Mouse (Mus musculus) E14TG2a.4 (cell line): ENCODE results near the gene Birc2.

Source experiments
- H3K27me3 ChIP-seq: 2 replicates; pipeline ENCODE4 v1.6.1; 2014; ENCODE audit warnings: low read length, control low read depth; ENCODE audit not compliant: insufficient read depth
- H3K36me3 ChIP-seq: 2 replicates; pipeline ENCODE4 v1.6.1; 2014; ENCODE audit warnings: low read length, control low read depth; ENCODE audit not compliant: insufficient read depth
- H3K4me1 ChIP-seq: replicated peaks from 2 replicates; pipeline ENCODE4 v1.6.1; 2014; ENCODE audit warnings: low read depth, low read length, control low read depth
- H3K4me3 ChIP-seq: replicated peaks from 2 replicates; pipeline ENCODE4 v1.5.1; 2014; ENCODE audit warnings: mild to moderate bottlenecking, low read length
- H3K9me3 ChIP-seq: 2 replicates; pipeline ENCODE4 v1.6.1; 2014; ENCODE audit warnings: low read length, control low read depth
- CTCF ChIP-seq: conservative IDR thresholded peaks from 2 replicates; pipeline ENCODE4 v1.5.1; 2014; ENCODE audit warnings: low read length
- NANOG ChIP-seq: IDR thresholded peaks from 2 replicates; pipeline ENCODE4 v1.6.1; 2014; ENCODE audit warnings: borderline replicate concordance, low read length, mixed read lengths
- POU5F1 ChIP-seq: IDR thresholded peaks from 2 replicates; pipeline ENCODE4 v1.6.1; 2014; ENCODE audit warnings: low read length, borderline replicate concordance

Gene Birc2

GRCm38 (mm10) chr9:7784615-7785012, 52.2 kb downstream of the Birc2 start:
- Histone ChIP-seq H3K36me3 (peaks cover 70% of the 10 kb centered on the region), H3K9me3 (no peaks in the 10 kb centered on the region), H3K27me3 (no peaks in the 10 kb centered on the region), H3K4me1 (peaks cover 29% of the 10 kb centered on the region), H3K4me3 (no peak overlapping the region)
- no peak for TF ChIP-seq NANOG
- TF ChIP-seq CTCF: no peak
- TF ChIP-seq POU5F1: no peak

- H3K27me3 ChIP-seq: no peaks in the 10 kb centered on the region
- TF ChIP-seq POU5F1: no peak
- no peak for TF ChIP-seq CTCF
- TF ChIP-seq NANOG: no peak
- no peaks in the 10 kb centered on the region for H3K9me3 ChIP-seq
- H3K4me3 ChIP-seq: no peak overlapping the region
- peaks cover 67% of the 10 kb centered on the region for H3K36me3 ChIP-seq
- peaks cover 35% of the 10 kb centered on the region for H3K4me1 ChIP-seq
Measured at GRCm38 (mm10) chr9:7783823-7784614, 52.8 kb downstream of the Birc2 start.

GRCm38 (mm10) chr9:7780250-7781150, 56.4 kb downstream of the Birc2 start:
- peaks cover 41% of the 10 kb centered on the region for H3K4me1 ChIP-seq
- H3K4me3 ChIP-seq: no peak overlapping the region
- H3K27me3 ChIP-seq: no peaks in the 10 kb centered on the region
- H3K36me3 ChIP-seq: peaks cover 59% of the 10 kb centered on the region
- TF ChIP-seq CTCF (no peak), POU5F1 (no peak), NANOG (no peak)
- H3K9me3 ChIP-seq: no peaks in the 10 kb centered on the region

- H3K4me3 ChIP-seq: no peak overlapping the region
- no peaks in the 10 kb centered on the region for H3K27me3 ChIP-seq
- peaks cover 53% of the 10 kb centered on the region for H3K36me3 ChIP-seq
- no peaks in the 10 kb centered on the region for H3K9me3 ChIP-seq
- peaks cover 39% of the 10 kb centered on the region for H3K4me1 ChIP-seq
- TF ChIP-seq POU5F1 (no peak), CTCF (no peak), NANOG (no peak)
Measured at GRCm38 (mm10) chr9:7779786-7780185, 57.1 kb downstream of the Birc2 start.

- Histone ChIP-seq H3K27me3 (no peaks in the 10 kb centered on the region), H3K4me1 (peaks cover 37% of the 10 kb centered on the region), H3K36me3 (peaks cover 52% of the 10 kb centered on the region), H3K9me3 (no peaks in the 10 kb centered on the region), H3K4me3 (0 out of 2 replicates have a peak overlapping the region, but pooled peaks have one; percentile 13)
- TF ChIP-seq NANOG: no peak
Measured at GRCm38 (mm10) chr9:7778771-7779170, 58.1 kb downstream of the Birc2 start.

- Histone ChIP-seq H3K27me3 (no peaks in the 10 kb centered on the region), H3K9me3 (no peaks in the 10 kb centered on the region), H3K36me3 (peaks cover 56% of the 10 kb centered on the region), H3K4me3 (no peak overlapping the region), H3K4me1 (peaks cover 37% of the 10 kb centered on the region)
- no peak for TF ChIP-seq CTCF
- no peak for TF ChIP-seq NANOG
- no peak for TF ChIP-seq POU5F1
Measured at GRCm38 (mm10) chr9:7777652-7778051, 59.2 kb downstream of the Birc2 start.

GRCm38 (mm10) chr9:7776940-7777339, 59.9 kb downstream of the Birc2 start:
- Histone ChIP-seq H3K27me3 (no peaks in the 10 kb centered on the region), H3K4me1 (peaks cover 43% of the 10 kb centered on the region), H3K36me3 (peaks cover 56% of the 10 kb centered on the region), H3K4me3 (no peak overlapping the region), H3K9me3 (no peaks in the 10 kb centered on the region)
- TF ChIP-seq POU5F1 (no peak), NANOG (no peak), CTCF (no peak)

GRCm38 (mm10) chr9:7775986-7776385, 60.9 kb downstream of the Birc2 start:
- H3K36me3 ChIP-seq: peaks cover 55% of the 10 kb centered on the region
- no peak for TF ChIP-seq CTCF
- TF ChIP-seq POU5F1: no peak
- no peak for TF ChIP-seq NANOG

GRCm38 (mm10) chr9:7775011-7775410, 61.9 kb downstream of the Birc2 start:
- peaks cover 62% of the 10 kb centered on the region for H3K36me3 ChIP-seq
- no peaks in the 10 kb centered on the region for H3K9me3 ChIP-seq
- H3K4me3 ChIP-seq: no peak overlapping the region
- H3K27me3 ChIP-seq: no peaks in the 10 kb centered on the region
- TF ChIP-seq CTCF: no peak
- TF ChIP-seq POU5F1: no peak
- TF ChIP-seq NANOG: no peak
- peaks cover 43% of the 10 kb centered on the region for H3K4me1 ChIP-seq

More at GRCm38 (mm10) chr9:7775986-7776385, 60.9 kb downstream of the Birc2 start:
- H3K27me3 ChIP-seq: no peaks in the 10 kb centered on the region
- peaks cover 43% of the 10 kb centered on the region for H3K4me1 ChIP-seq
- H3K9me3 ChIP-seq: no peaks in the 10 kb centered on the region
- no peak overlapping the region for H3K4me3 ChIP-seq
